Mouse (Mus musculus) spleen, postnatal 10 days (tissue): ENCODE measurements around the gene Ewsr1.

ENCODE experiments used
- DNase-seq, 2 experiments: peaks; one replicate each; pipeline ENCODE4 v3.0.0; 2021 to 2022; ENCODE audit warnings: low spot score in 2 of 2

The Ewsr1 gene

DNA sequence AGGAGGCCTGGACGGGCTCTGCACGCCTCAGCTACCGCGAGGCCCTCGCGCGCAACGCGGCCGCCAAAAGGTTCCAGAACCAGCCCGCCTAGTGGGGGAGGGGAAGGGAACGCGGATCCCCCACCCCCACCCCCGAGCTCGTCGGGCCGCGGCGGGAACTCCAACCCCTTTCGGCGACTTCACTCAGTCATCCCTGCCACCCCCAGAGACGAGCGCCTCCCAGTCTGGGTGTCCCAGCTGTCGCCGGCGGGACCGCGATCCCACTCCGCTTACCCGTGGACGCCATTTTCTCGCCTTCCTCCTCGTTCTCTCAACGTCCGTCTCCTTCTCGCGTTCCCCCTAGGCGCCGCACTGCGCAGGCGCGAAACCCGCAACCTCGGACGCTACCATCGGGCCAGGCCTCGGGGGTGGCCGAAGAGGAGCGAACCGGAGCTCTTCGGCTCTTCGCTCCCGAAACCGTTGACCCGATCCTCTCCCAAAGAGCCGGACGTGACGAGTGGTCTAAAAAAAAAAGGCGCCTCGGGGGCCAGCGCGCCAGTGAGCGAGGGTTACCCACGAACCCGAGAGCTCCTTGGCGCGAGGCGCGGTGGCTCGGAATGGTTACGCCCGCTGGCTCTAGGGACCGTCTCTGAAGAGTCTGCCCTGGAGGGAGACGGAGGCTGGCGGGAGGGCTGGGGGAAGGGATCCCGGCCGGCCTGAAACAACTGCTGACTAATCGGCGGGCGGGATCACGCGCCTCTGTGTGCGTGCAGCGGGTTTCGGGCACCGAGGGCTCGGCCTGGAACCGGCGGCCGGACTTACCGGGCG is at the start of gene Ewsr1, which contains the start of gene Rhbdd3:
Gene Ewsr1, minus strand, starts transcription at position 531 of the 807 bp plus-strand sequence.
Gene Rhbdd3, plus strand, starts transcription at position 191 of the 807 bp plus-strand sequence.
- peak; percentile 98 to 100 for DNase-seq

- no peak for DNase-seq
Measured at GRCm38 (mm10) chr11:5145600-5145999, 46.5 kb upstream of the Ewsr1 start.

DNA sequence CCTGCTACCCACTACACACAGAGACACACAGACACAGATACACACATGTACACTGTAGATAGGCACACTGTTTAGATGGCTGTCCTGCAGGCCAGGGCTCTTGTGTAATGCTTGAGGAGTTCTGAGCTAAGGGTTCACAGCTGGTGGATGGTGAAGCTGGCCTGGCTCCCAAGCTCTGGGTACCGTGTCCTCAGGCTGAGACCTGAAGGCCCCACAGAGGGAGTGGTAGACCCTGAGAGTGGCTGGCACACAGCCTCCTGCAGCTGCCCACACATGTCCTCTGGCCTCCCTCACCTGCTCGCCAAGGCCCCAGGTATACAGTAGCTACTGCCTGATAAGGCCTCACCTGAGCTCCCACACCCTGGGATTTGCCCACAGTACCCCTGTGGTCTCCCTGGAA is 42.9 kb upstream of the Ewsr1 start:
- no peak for DNase-seq

DNA sequence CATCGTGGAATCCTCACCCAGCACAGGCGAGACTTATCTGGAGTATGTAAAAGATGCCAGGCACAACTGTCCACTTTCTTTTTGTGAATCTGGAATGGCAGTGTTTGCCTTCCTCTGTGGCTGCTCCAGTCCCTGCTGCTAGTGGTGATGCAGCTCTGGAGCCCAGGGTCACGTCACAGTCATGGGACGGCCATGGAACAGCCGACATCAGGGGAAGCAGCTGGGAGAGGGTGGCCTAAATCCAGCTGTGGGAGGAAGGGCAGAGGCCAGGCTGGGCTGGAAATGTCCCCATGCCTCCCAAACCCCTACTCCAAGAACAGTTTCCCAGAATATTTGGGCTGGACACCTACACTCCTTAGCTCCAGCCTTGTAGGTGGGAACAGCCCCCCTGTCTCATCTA is 42.2 kb upstream of the Ewsr1 start:
- DNase-seq = no peak

GRCm38 (mm10) chr11:5140619-5141018 is 41.6 kb upstream of the Ewsr1 start:
- peak in 1 of 2 experiments; percentile 66 for DNase-seq

DNA sequence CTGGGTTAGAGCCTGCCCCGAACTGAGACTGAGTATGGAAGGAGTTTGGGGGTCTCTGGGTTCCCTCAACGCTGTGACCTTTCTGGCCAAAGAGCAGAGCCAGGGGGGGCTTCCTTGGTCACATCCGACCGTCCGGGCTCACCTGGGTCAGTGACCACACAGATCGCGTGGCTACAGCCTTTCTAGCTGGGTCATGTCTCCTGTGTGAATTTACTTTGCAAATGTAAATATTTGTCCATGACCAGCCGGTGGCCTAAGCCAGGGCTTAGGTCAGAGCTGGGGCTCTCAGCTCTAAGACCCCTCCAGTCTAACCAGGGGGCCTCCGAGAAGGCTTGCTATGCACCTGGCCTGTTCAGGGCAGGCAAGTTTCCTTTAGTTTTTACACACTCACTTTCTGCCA is 40.3 kb upstream of the Ewsr1 start:
- no peak for DNase-seq

- no peak for DNase-seq
Measured at GRCm38 (mm10) chr11:5138642-5139041, 39.6 kb upstream of the Ewsr1 start.

- no peak for DNase-seq
Measured at GRCm38 (mm10) chr11:5135914-5136313, 36.8 kb upstream of the Ewsr1 start.

DNA sequence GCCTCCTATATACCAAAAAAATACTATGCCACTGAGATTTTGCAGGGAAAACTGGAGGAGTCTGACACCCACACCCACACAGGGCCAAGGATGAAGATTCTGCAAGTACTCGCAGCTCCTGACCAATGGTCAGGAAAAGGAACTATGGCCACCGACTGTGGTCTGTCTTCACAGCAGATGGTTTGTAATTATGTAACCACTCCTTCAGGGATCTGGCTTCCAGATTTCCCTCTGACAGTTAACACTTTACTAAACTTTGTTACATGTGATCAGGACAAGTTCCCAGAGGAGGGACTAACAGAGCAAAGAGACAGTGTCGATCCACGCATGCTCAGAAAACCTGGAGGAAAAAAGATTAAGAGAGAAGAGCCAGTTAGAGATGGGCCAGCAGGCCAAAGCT is 33.7 kb upstream of the Ewsr1 start:
- DNase-seq = no peak

- DNase-seq = no peak
Measured at GRCm38 (mm10) chr11:5130111-5130665, 31.1 kb upstream of the Ewsr1 start.

GRCm38 (mm10) chr11:5129035-5129480 is 30.0 kb upstream of the Ewsr1 start:
- DNase-seq = no peak

GRCm38 (mm10) chr11:5125713-5126112 is 26.6 kb upstream of the Ewsr1 start:
- DNase-seq = no peak

DNA sequence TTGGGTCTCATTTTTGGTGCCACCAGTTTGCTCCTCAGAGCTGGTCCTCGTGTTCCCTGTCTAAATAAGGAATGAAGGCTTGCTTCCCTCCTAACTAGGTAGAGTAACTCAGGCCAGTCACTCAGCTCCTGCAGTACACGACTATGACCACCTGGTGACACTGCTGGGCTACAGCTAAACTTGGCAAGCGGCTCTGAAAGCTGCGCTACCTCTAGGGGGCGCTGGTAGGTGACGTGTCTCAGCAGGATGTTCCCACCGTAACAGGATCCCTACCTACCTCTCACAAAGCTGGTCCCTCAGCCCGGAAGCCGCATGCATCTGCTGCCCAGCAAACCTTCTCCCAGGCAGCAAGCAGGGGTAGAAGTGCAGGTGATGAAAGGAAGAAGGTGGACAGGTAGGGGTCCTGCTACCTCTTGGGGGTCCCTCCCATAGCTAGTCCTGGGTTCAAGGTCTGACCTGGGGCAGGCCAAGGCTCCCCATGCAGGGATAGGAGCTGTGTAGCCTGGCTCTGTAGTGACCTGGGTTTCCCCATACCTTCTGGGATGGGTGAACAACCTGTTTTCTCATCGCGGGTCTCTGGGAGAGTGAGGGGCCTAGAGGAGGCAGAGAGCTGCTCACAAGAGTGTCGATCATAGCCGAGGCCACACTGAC is 16.0 kb upstream of the Ewsr1 start:
- DNase-seq = peak; percentile 82 to 93

- no peak for DNase-seq
Measured at GRCm38 (mm10) chr11:5113645-5114044, 14.6 kb upstream of the Ewsr1 start.

DNA sequence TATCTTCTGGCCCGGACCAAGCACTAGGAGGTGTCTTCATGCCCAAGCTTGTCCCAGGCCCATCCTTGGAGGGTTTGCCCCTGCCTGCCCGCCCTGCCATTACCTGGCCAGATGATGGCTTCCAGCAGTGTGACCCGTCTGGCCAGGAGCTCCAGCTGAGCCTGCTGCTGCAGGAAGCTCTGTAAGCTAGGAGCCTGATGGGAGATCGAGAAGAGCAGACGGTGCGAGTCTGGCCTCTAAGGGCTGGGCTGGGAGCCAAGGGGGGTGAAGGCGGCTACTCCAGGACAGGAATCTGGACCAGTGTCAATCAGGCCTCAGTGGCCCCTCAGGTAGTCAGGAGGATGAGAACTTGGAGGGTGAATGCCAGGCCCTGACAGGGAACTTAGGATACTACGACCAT is 10.4 kb upstream of the Ewsr1 start:
- DNase-seq = no peak

- no peak for DNase-seq
Measured at GRCm38 (mm10) chr11:5103986-5104509, 5.0 kb upstream of the Ewsr1 start.

GRCm38 (mm10) chr11:5102384-5102783 is 3.3 kb upstream of the Ewsr1 start:
- no peak for DNase-seq

DNA sequence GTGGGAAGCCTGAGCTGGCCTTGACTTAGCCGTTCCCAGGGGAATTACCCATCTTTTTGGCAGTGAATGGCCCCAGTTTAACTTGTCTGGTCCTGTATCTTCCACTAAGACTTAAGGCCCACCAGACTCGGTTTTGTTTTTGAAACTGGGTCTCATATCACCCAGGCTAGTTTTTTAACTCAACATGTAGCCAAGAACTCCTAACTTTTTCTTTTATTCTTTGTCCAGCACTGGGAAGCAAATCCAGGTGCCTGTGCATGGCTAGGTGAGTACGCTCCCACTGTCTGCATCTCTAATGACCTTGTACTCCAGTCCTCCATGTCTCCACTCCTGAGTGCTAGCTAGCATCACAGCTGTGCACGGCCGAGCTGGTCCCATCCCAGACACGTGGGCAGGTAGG is 2.6 kb upstream of the Ewsr1 start:
- DNase-seq = no peak

- DNase-seq = no peak
Measured at GRCm38 (mm10) chr11:5100801-5101200, 1.7 kb upstream of the Ewsr1 start.

DNA sequence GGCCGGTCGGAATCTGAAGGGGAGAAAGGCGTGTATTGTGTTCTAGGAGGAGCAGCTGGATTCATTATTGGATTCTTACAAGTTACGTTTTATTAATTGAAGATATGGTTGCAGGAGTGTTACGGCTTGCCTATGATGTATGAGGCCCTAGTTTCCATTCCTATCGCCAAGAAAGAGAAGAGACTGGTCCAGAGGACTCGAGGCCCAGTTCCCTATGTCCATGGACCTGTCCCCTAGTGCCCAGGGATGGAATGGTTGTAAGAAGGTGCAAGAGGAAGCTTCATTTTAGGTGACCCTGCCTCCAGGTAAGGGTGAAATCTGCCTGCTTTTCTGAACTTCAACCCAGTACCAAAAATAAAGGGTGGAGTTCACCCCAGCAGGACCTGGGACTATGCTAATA is 1.2 kb upstream of the Ewsr1 start:
- no peak for DNase-seq

DNA sequence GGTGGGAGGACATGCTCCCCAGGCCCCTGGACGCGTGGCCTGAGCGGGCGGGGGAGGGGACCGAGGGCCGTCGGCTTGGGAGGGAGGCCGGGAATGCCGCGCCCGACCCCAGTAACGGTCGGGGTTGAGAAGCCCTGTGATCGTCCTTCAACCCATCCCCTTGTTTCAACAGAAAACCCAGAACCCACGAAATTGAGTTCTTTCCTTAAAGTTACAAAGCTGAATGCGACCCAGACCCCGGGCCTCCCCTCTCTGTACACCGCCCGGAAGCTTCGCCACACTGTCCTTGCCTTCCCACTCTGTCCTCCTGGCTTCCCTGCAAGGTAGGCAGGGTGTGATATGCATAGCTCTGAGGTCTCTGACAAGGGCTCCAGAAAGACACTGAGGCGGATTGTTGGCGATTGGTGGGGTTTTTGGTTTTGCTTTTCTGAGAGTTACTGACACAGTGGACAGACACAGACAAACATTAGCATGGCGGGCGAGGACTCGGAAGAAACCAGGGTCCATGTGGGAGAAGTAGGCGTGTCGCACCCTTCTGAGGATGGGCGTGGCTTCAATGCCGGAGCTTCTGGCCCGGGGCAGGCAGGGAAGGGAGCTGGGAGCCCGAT is 614 bp upstream of the Ewsr1 start:
- peak; percentile 75 to 86 for DNase-seq
